Mouse (Mus musculus) lung, postnatal 0 days (tissue): Measurements from ENCODE around the gene Nr6a1. TPM values are rescaled to one million over a fixed set of nuclear protein-coding genes. Genes with fewer than 3 reads are reported as not detected.

ENCODE experiments used
- ATAC-seq: fragments of 200-750 bp; cut with Nextera tagmentation; 2 replicates; pipeline ENCODE4 v1.8.0; 2017; ENCODE audit warnings: moderate library complexity
- DNase-seq: peaks from one replicate; pipeline ENCODE4 v3.0.0-alpha.2; 2016; ENCODE audit warnings: low spot score
- H3K27ac ChIP-seq: fragments of 300-500 bp; sonication (generic); 2 replicates; pipeline ENCODE4 v1.5.1; 2014; ENCODE audit warnings: antibody characterized with exemption, mild to moderate bottlenecking, low read length, mixed read lengths
- H3K27me3 ChIP-seq: fragments of 300-500 bp; sonication (generic); replicated peaks from 2 replicates; pipeline ENCODE4 v1.6.1; 2014; ENCODE audit warnings: low read length, mixed read lengths; ENCODE audit not compliant: insufficient read depth
- H3K36me3 ChIP-seq: fragments of 300-500 bp; sonication (generic); 2 replicates; pipeline ENCODE4 v1.6.1; 2014; ENCODE audit warnings: low read length, mixed read lengths; ENCODE audit not compliant: insufficient read depth
- H3K4me1 ChIP-seq: fragments of 300-500 bp; sonication (generic); 2 replicates; pipeline ENCODE4 v1.6.1; 2014; ENCODE audit warnings: antibody characterized with exemption, low read depth, low read length, mixed read lengths; ENCODE audit not compliant: insufficient read depth
- H3K4me2 ChIP-seq: fragments of 300-500 bp; sonication (generic); replicated peaks from 2 replicates; pipeline ENCODE4 v1.6.1; 2014; ENCODE audit warnings: low read depth, mild to moderate bottlenecking, low read length, moderate library complexity, mixed read lengths
- H3K4me3 ChIP-seq: fragments of 300-500 bp; sonication (generic); 2 replicates; pipeline ENCODE4 v1.5.1; 2014; ENCODE audit warnings: low read depth, low read length
- H3K9ac ChIP-seq: fragments of 300-500 bp; sonication (generic); replicated peaks from 2 replicates; pipeline ENCODE4 v1.6.1; 2014; ENCODE audit warnings: low read depth, mild to moderate bottlenecking
- H3K9me3 ChIP-seq: fragments of 300-500 bp; sonication (generic); 2 replicates; pipeline ENCODE4 v1.6.1; 2016; ENCODE audit warnings: low read length, mixed read lengths
- CTCF ChIP-seq: IDR thresholded peaks from 2 replicates; pipeline ENCODE4 v1.5.1; 2016; ENCODE audit warnings: antibody characterized with exemption, mild to moderate bottlenecking
- EP300 ChIP-seq: IDR thresholded peaks from 2 replicates; pipeline ENCODE4 v1.6.1; 2016; ENCODE audit warnings: antibody characterized with exemption, mild to moderate bottlenecking, control low read depth
- WGBS: fragments of 180-500 bp; shearing (Covaris S2); extraction: QIAGEN DNeasy Blood & Tissue Kit; methylation state at CpG from one replicate; pipeline ENCODE4 v1.1.7; 2014; 5-methylcytosine and 5-hydroxymethylcytosine counted together
- polyA plus RNA-seq: library from polyadenylated mRNA; unstranded; fragments of >200 nt; fragmentation: Nextera tagmentation; extraction: Ambion mirVana; gene quantifications from 2 replicates; pipeline ENCODE4 v1.2.1, GENCODE M21; 2015

The Nr6a1 gene
- polyA plus RNA-seq, 1 experiment from 2014 or later = 0.53 TPM

- DNase-seq (no peak), ATAC-seq (no peak)
- no peaks in the 10 kb centered on the region for H3K36me3 ChIP-seq
- no peaks in the 10 kb centered on the region for H3K9me3 ChIP-seq
- no peak overlapping the region for H3K4me2 ChIP-seq
- no peak overlapping the region for H3K9ac ChIP-seq
- H3K27me3 ChIP-seq = no peaks in the 10 kb centered on the region
- 79% methylated on average over 14 of the region's 14 CpGs for WGBS
- TF ChIP-seq EP300 (no peak), CTCF (no peak)
- H3K27ac ChIP-seq = no peak overlapping the region
- no peaks in the 10 kb centered on the region for H3K4me1 ChIP-seq
- H3K4me3 ChIP-seq = no peak overlapping the region
Observed at GRCm38 (mm10) chr2:38738601-38739301, 188.7 kb downstream of the Nr6a1 start.

- Histone ChIP-seq H3K9me3 (no peaks in the 10 kb centered on the region), H3K27ac (no peak overlapping the region), H3K27me3 (no peaks in the 10 kb centered on the region), H3K4me1 (no peaks in the 10 kb centered on the region), H3K9ac (no peak overlapping the region), H3K4me3 (no peak overlapping the region), H3K36me3 (no peaks in the 10 kb centered on the region), H3K4me2 (no peak overlapping the region)
- no peak for TF ChIP-seq CTCF
- no peak for TF ChIP-seq EP300
- ATAC-seq (no peak), DNase-seq (no peak)
Observed at GRCm38 (mm10) chr2:38735740-38736139, 191.7 kb downstream of the Nr6a1 start.

GRCm38 (mm10) chr2:38734721-38735120 lies 192.8 kb downstream of the Nr6a1 start:
- no peaks in the 10 kb centered on the region for H3K36me3 ChIP-seq
- WGBS = 40% methylated on average over 5 of the region's 5 CpGs
- H3K4me3 ChIP-seq = no peak overlapping the region

GRCm38 (mm10) chr2:38730331-38730827 lies 197.1 kb downstream of the Nr6a1 start:
- Histone ChIP-seq H3K27ac (no peak overlapping the region), H3K9me3 (no peaks in the 10 kb centered on the region), H3K36me3 (no peaks in the 10 kb centered on the region), H3K27me3 (no peaks in the 10 kb centered on the region), H3K4me3 (no peak overlapping the region), H3K4me2 (no peak overlapping the region), H3K9ac (no peak overlapping the region), H3K4me1 (no peaks in the 10 kb centered on the region)
- DNase-seq (no peak), ATAC-seq (no peak)
- 89% methylated on average over 6 of the region's 6 CpGs for WGBS
- TF ChIP-seq EP300 (no peak), CTCF (no peak)

More at GRCm38 (mm10) chr2:38734721-38735120, 192.8 kb downstream of the Nr6a1 start:
- Histone ChIP-seq H3K27ac (no peak overlapping the region), H3K27me3 (no peaks in the 10 kb centered on the region), H3K4me2 (no peak overlapping the region), H3K9me3 (no peaks in the 10 kb centered on the region), H3K9ac (no peak overlapping the region), H3K4me1 (no peaks in the 10 kb centered on the region)
- ATAC-seq (no peak), DNase-seq (no peak)
- TF ChIP-seq CTCF (no peak), EP300 (no peak)

- Histone ChIP-seq H3K27ac (no peak overlapping the region), H3K4me3 (no peak overlapping the region), H3K27me3 (no peaks in the 10 kb centered on the region), H3K4me2 (no peak overlapping the region), H3K4me1 (no peaks in the 10 kb centered on the region), H3K9ac (no peak overlapping the region), H3K36me3 (no peaks in the 10 kb centered on the region), H3K9me3 (no peaks in the 10 kb centered on the region)
- no peak for DNase-seq
- no peak for ATAC-seq
- 46% methylated on average over 3 of the region's 3 CpGs for WGBS
- no peak for TF ChIP-seq CTCF
- no peak for TF ChIP-seq EP300
Observed at GRCm38 (mm10) chr2:38725427-38725826, 202.1 kb downstream of the Nr6a1 start.

GRCm38 (mm10) chr2:38723378-38723777 lies 204.1 kb downstream of the Nr6a1 start:
- H3K9ac ChIP-seq = no peak overlapping the region
- DNase-seq (no peak), ATAC-seq (no peak)
- no peaks in the 10 kb centered on the region for H3K27me3 ChIP-seq
- TF ChIP-seq CTCF (no peak), EP300 (no peak)
- no peaks in the 10 kb centered on the region for H3K4me1 ChIP-seq
- no peak overlapping the region for H3K4me3 ChIP-seq
- no peak overlapping the region for H3K4me2 ChIP-seq
- no peaks in the 10 kb centered on the region for H3K36me3 ChIP-seq
- no peaks in the 10 kb centered on the region for H3K9me3 ChIP-seq
- no peak overlapping the region for H3K27ac ChIP-seq
- WGBS = 89% methylated on average over 4 of the region's 4 CpGs
